Mouse (Mus musculus): Measurements from ENCODE around the gene Rfx2. TPM values are rescaled to one million over a fixed set of nuclear protein-coding genes. Genes with fewer than 3 reads are reported as not detected.

Gene Rfx2
- total and polyA plus RNA-seq, 2 experiments from 2014 or later = 3.4 to 3.6 TPM

GRCm38 (mm10) chr17:56740118-56740787 lies 90.6 kb downstream of the Rfx2 start:
- H3K9ac ChIP-seq = no peak overlapping the region
- no peaks in the 10 kb centered on the region for H3K36me3 ChIP-seq (ENCODE audit: insufficient read depth)
- WGBS = 85% methylated on average over 17 of the region's 17 CpGs
- TF ChIP-seq CTCF (IDR thresholded peaks at IDR 0.05; ENCODE audit: low read depth) = no peak
- ATAC-seq = no peak
- H3K27ac ChIP-seq (ENCODE audit: low read depth, low read length) = no peak overlapping the region
- H3K4me3 ChIP-seq (ENCODE audit: low read depth, low read length) = no peak overlapping the region
- DNase-seq = no peak
- no peak overlapping the region for H3K4me2 ChIP-seq (ENCODE audit: low read depth)
- H3K4me1 ChIP-seq (ENCODE audit: insufficient read depth) = no peaks in the 10 kb centered on the region
- no peaks in the 10 kb centered on the region for H3K9me3 ChIP-seq (ENCODE audit: low read length)
- H3K27me3 ChIP-seq (ENCODE audit: insufficient read depth, low read length) = no peaks in the 10 kb centered on the region

GRCm38 (mm10) chr17:56738221-56738620 lies 92.6 kb downstream of the Rfx2 start:
- Histone ChIP-seq H3K9me3 (ENCODE audit: low read length) (no peaks in the 10 kb centered on the region), H3K36me3 (ENCODE audit: insufficient read depth) (no peaks in the 10 kb centered on the region), H3K4me2 (ENCODE audit: low read depth) (no peak overlapping the region), H3K4me1 (ENCODE audit: insufficient read depth) (no peaks in the 10 kb centered on the region), H3K27me3 (ENCODE audit: insufficient read depth, low read length) (no peaks in the 10 kb centered on the region), H3K9ac (no peak overlapping the region), H3K4me3 (ENCODE audit: low read depth, low read length) (no peak overlapping the region), H3K27ac (ENCODE audit: low read depth, low read length) (no peak overlapping the region)
- ATAC-seq (no peak), DNase-seq (no peak)
- 83% methylated on average over 10 of the region's 10 CpGs for WGBS
- no peak for TF ChIP-seq CTCF (IDR thresholded peaks at IDR 0.05; ENCODE audit: low read depth)

- peak; percentile 40; the same call in 1 of the 2 replicates for TF ChIP-seq CTCF (IDR thresholded peaks at IDR 0.05; ENCODE audit: low read depth)
- Histone ChIP-seq H3K4me1 (ENCODE audit: insufficient read depth) (no peaks in the 10 kb centered on the region), H3K9me3 (ENCODE audit: low read length) (no peaks in the 10 kb centered on the region), H3K4me2 (ENCODE audit: low read depth) (no peak overlapping the region), H3K27ac (ENCODE audit: low read depth, low read length) (no peak overlapping the region), H3K36me3 (ENCODE audit: insufficient read depth) (no peaks in the 10 kb centered on the region), H3K4me3 (ENCODE audit: low read depth, low read length) (no peak overlapping the region), H3K27me3 (ENCODE audit: insufficient read depth, low read length) (no peaks in the 10 kb centered on the region), H3K9ac (no peak overlapping the region)
- WGBS = 49% methylated on average over 8 of the region's 8 CpGs
- ATAC-seq (no peak), DNase-seq (no peak)
Observed at GRCm38 (mm10) chr17:56736534-56736933, 94.3 kb downstream of the Rfx2 start.

GRCm38 (mm10) chr17:56729656-56730055 lies 101.2 kb downstream of the Rfx2 start:
- no peak overlapping the region for H3K4me3 ChIP-seq (ENCODE audit: low read depth, low read length)
- H3K9me3 ChIP-seq (ENCODE audit: low read length) = no peaks in the 10 kb centered on the region
- TF ChIP-seq CTCF (IDR thresholded peaks at IDR 0.05; ENCODE audit: low read depth) = no peak
- no peak overlapping the region for H3K27ac ChIP-seq (ENCODE audit: low read depth, low read length)
- no peaks in the 10 kb centered on the region for H3K27me3 ChIP-seq (ENCODE audit: insufficient read depth, low read length)
- no peaks in the 10 kb centered on the region for H3K36me3 ChIP-seq (ENCODE audit: insufficient read depth)
- no peaks in the 10 kb centered on the region for H3K4me1 ChIP-seq (ENCODE audit: insufficient read depth)
- H3K9ac ChIP-seq = no peak overlapping the region
- WGBS = 12% methylated on average over 2 of the region's 2 CpGs
- no peak for ATAC-seq
- no peak overlapping the region for H3K4me2 ChIP-seq (ENCODE audit: low read depth)
- no peak for DNase-seq

- Histone ChIP-seq H3K9me3 (ENCODE audit: low read length) (no peaks in the 10 kb centered on the region), H3K4me1 (ENCODE audit: insufficient read depth) (no peaks in the 10 kb centered on the region), H3K9ac (no peak overlapping the region), H3K36me3 (ENCODE audit: insufficient read depth) (no peaks in the 10 kb centered on the region), H3K4me3 (ENCODE audit: low read depth, low read length) (no peak overlapping the region), H3K27ac (ENCODE audit: low read depth, low read length) (no peak overlapping the region), H3K4me2 (ENCODE audit: low read depth) (no peak overlapping the region), H3K27me3 (ENCODE audit: insufficient read depth, low read length) (no peaks in the 10 kb centered on the region)
- WGBS = 26% methylated on average over 6 of the region's 6 CpGs
- ATAC-seq (no peak), DNase-seq (peak; percentile 26)
- TF ChIP-seq CTCF (IDR thresholded peaks at IDR 0.05; ENCODE audit: low read depth) = no peak
Observed at GRCm38 (mm10) chr17:56729151-56729550, 101.7 kb downstream of the Rfx2 start.

GRCm38 (mm10) chr17:56728117-56728516 lies 102.7 kb downstream of the Rfx2 start:
- no peak for ATAC-seq
- Histone ChIP-seq H3K9ac (no peak overlapping the region), H3K36me3 (ENCODE audit: insufficient read depth) (peaks cover 5% of the 10 kb centered on the region; the same call in 1 of the 2 replicates), H3K27ac (ENCODE audit: low read depth, low read length) (no peak overlapping the region), H3K4me2 (ENCODE audit: low read depth) (no peak overlapping the region), H3K4me3 (ENCODE audit: low read depth, low read length) (no peak overlapping the region), H3K27me3 (ENCODE audit: insufficient read depth, low read length) (no peaks in the 10 kb centered on the region), H3K4me1 (ENCODE audit: insufficient read depth) (no peaks in the 10 kb centered on the region), H3K9me3 (ENCODE audit: low read length) (no peaks in the 10 kb centered on the region)
- TF ChIP-seq CTCF (IDR thresholded peaks at IDR 0.05; ENCODE audit: low read depth) = no peak
- no peak for DNase-seq
- WGBS = 27% methylated on average over 12 of the region's 12 CpGs

- ATAC-seq = no peak
- TF ChIP-seq CTCF (IDR thresholded peaks at IDR 0.05; ENCODE audit: low read depth) = no peak
- 18% methylated on average over 12 of the region's 12 CpGs for WGBS
Observed at GRCm38 (mm10) chr17:56727659-56728058, 103.2 kb downstream of the Rfx2 start.

More at GRCm38 (mm10) chr17:56727659-56728058, 103.2 kb downstream of the Rfx2 start:
- Histone ChIP-seq H3K9me3 (ENCODE audit: low read length) (no peaks in the 10 kb centered on the region), H3K27me3 (ENCODE audit: insufficient read depth, low read length) (no peaks in the 10 kb centered on the region), H3K9ac (no peak overlapping the region), H3K36me3 (ENCODE audit: insufficient read depth) (peaks cover 10% of the 10 kb centered on the region), H3K4me1 (ENCODE audit: insufficient read depth) (no peaks in the 10 kb centered on the region), H3K27ac (ENCODE audit: low read depth, low read length) (no peak overlapping the region), H3K4me3 (ENCODE audit: low read depth, low read length) (no peak overlapping the region), H3K4me2 (ENCODE audit: low read depth) (no peak overlapping the region)
- DNase-seq = no peak

Data from forebrain, postnatal 0 days (tissue).